Mouse (Mus musculus): ENCODE measurements around the gene Ddx39b. TPM values are rescaled to one million over a fixed set of nuclear protein-coding genes. Genes with fewer than 3 reads are reported as not detected.

The Ddx39b gene
- polyA plus RNA-seq, 1 experiment from 2014 or later, result 657 TPM

- peak overlapping the region; percentile 63 for H3K4me3 ChIP-seq (ENCODE audit: low read depth, low read length)
- DNase-seq (ENCODE audit: low spot score, missing footprints) (peak; percentile 96), ATAC-seq (ENCODE audit: low FRiP score) (peak; percentile 43)
- H3K9ac ChIP-seq (ENCODE audit: low read length), result peak overlapping the region; percentile 64
- H3K4me1 ChIP-seq (ENCODE audit: control insufficient read depth, insufficient read depth, low read length), result peaks cover 4% of the 10 kb centered on the region
- H3K9me3 ChIP-seq (ENCODE audit: control insufficient read depth, low read length), result no peaks in the 10 kb centered on the region
- WGBS, result under 1% methylated on average over 30 of the region's 31 CpGs
- no peak overlapping the region for H3K27ac ChIP-seq (ENCODE audit: low read depth, low read length)
- no peaks in the 10 kb centered on the region for H3K36me3 ChIP-seq (ENCODE audit: control insufficient read depth, insufficient read depth, low read length)
- H3K27me3 ChIP-seq (ENCODE audit: control insufficient read depth, insufficient read depth, low read length), result peaks cover 2% of the 10 kb centered on the region
- H3K4me2 ChIP-seq, result peak overlapping the region; percentile 88
Measured at GRCm38 (mm10) chr17:35263523-35263883, 22.0 kb downstream of the Ddx39b start.

- Histone ChIP-seq H3K4me3 (ENCODE audit: low read depth, low read length) (no peak overlapping the region), H3K9me3 (ENCODE audit: control insufficient read depth, low read length) (no peaks in the 10 kb centered on the region), H3K27ac (ENCODE audit: low read depth, low read length) (no peak overlapping the region), H3K27me3 (ENCODE audit: control insufficient read depth, insufficient read depth, low read length) (peaks cover 2% of the 10 kb centered on the region), H3K4me1 (ENCODE audit: control insufficient read depth, insufficient read depth, low read length) (peaks cover 4% of the 10 kb centered on the region), H3K4me2 (no peak overlapping the region), H3K36me3 (ENCODE audit: control insufficient read depth, insufficient read depth, low read length) (no peaks in the 10 kb centered on the region), H3K9ac (ENCODE audit: low read length) (no peak overlapping the region)
- 72% methylated on average over 1 of the region's 1 CpGs for WGBS
- ATAC-seq (ENCODE audit: low FRiP score), result no peak
- no peak for DNase-seq (ENCODE audit: low spot score, missing footprints)
Measured at GRCm38 (mm10) chr17:35267399-35268086, 26.0 kb downstream of the Ddx39b start.

GRCm38 (mm10) chr17:35269653-35270347, 28.3 kb downstream of the Ddx39b start:
- WGBS, result 25% methylated on average over 3 of the region's 3 CpGs
- no peak for ATAC-seq (ENCODE audit: low FRiP score)

GRCm38 (mm10) chr17:35272249-35272648, 30.7 kb downstream of the Ddx39b start:
- H3K36me3 ChIP-seq (ENCODE audit: control insufficient read depth, insufficient read depth, low read length), result no peaks in the 10 kb centered on the region
- H3K4me3 ChIP-seq (ENCODE audit: low read depth, low read length), result no peak overlapping the region
- ATAC-seq (ENCODE audit: low FRiP score), result no peak
- DNase-seq (ENCODE audit: low spot score, missing footprints), result no peak
- no peaks in the 10 kb centered on the region for H3K9me3 ChIP-seq (ENCODE audit: control insufficient read depth, low read length)
- no peak overlapping the region for H3K4me2 ChIP-seq
- H3K27ac ChIP-seq (ENCODE audit: low read depth, low read length), result no peak overlapping the region
- 70% methylated on average over 3 of the region's 3 CpGs for WGBS
- no peaks in the 10 kb centered on the region for H3K27me3 ChIP-seq (ENCODE audit: control insufficient read depth, insufficient read depth, low read length)
- no peaks in the 10 kb centered on the region for H3K4me1 ChIP-seq (ENCODE audit: control insufficient read depth, insufficient read depth, low read length)
- no peak overlapping the region for H3K9ac ChIP-seq (ENCODE audit: low read length)

More at GRCm38 (mm10) chr17:35269653-35270347, 28.3 kb downstream of the Ddx39b start:
- no peaks in the 10 kb centered on the region for H3K36me3 ChIP-seq (ENCODE audit: control insufficient read depth, insufficient read depth, low read length)
- no peaks in the 10 kb centered on the region for H3K27me3 ChIP-seq (ENCODE audit: control insufficient read depth, insufficient read depth, low read length)
- no peaks in the 10 kb centered on the region for H3K4me1 ChIP-seq (ENCODE audit: control insufficient read depth, insufficient read depth, low read length)
- DNase-seq (ENCODE audit: low spot score, missing footprints), result no peak
- no peak overlapping the region for H3K4me3 ChIP-seq (ENCODE audit: low read depth, low read length)
- H3K9ac ChIP-seq (ENCODE audit: low read length), result no peak overlapping the region
- no peaks in the 10 kb centered on the region for H3K9me3 ChIP-seq (ENCODE audit: control insufficient read depth, low read length)
- no peak overlapping the region for H3K27ac ChIP-seq (ENCODE audit: low read depth, low read length)
- H3K4me2 ChIP-seq, result no peak overlapping the region

GRCm38 (mm10) chr17:35274770-35275169, 33.2 kb downstream of the Ddx39b start:
- peak; percentile 61; the same call in 1 of the 2 replicates for ATAC-seq (ENCODE audit: low FRiP score)
- Histone ChIP-seq H3K4me2 (no peak overlapping the region), H3K4me3 (ENCODE audit: low read depth, low read length) (no peak overlapping the region), H3K27me3 (ENCODE audit: control insufficient read depth, insufficient read depth, low read length) (no peaks in the 10 kb centered on the region), H3K9ac (ENCODE audit: low read length) (no peak overlapping the region), H3K9me3 (ENCODE audit: control insufficient read depth, low read length) (no peaks in the 10 kb centered on the region), H3K4me1 (ENCODE audit: control insufficient read depth, insufficient read depth, low read length) (no peaks in the 10 kb centered on the region), H3K27ac (ENCODE audit: low read depth, low read length) (no peak overlapping the region), H3K36me3 (ENCODE audit: control insufficient read depth, insufficient read depth, low read length) (no peaks in the 10 kb centered on the region)
- WGBS, result 5% methylated on average over 11 of the region's 11 CpGs
- peak; percentile 99 for DNase-seq (ENCODE audit: low spot score, missing footprints)

- Histone ChIP-seq H3K27ac (ENCODE audit: low read depth, low read length) (no peak overlapping the region), H3K36me3 (ENCODE audit: control insufficient read depth, insufficient read depth, low read length) (no peaks in the 10 kb centered on the region), H3K4me3 (ENCODE audit: low read depth, low read length) (no peak overlapping the region), H3K27me3 (ENCODE audit: control insufficient read depth, insufficient read depth, low read length) (no peaks in the 10 kb centered on the region), H3K4me1 (ENCODE audit: control insufficient read depth, insufficient read depth, low read length) (no peaks in the 10 kb centered on the region), H3K4me2 (no peak overlapping the region), H3K9ac (ENCODE audit: low read length) (no peak overlapping the region), H3K9me3 (ENCODE audit: control insufficient read depth, low read length) (no peaks in the 10 kb centered on the region)
- WGBS, result 26% methylated on average over 13 of the region's 13 CpGs
- no peak for ATAC-seq (ENCODE audit: low FRiP score)
- no peak for DNase-seq (ENCODE audit: low spot score, missing footprints)
Measured at GRCm38 (mm10) chr17:35276304-35276864, 34.8 kb downstream of the Ddx39b start.

- no peak for DNase-seq (ENCODE audit: low spot score, missing footprints)
- H3K4me1 ChIP-seq (ENCODE audit: control insufficient read depth, insufficient read depth, low read length), result no peaks in the 10 kb centered on the region
- H3K9ac ChIP-seq (ENCODE audit: low read length), result no peak overlapping the region
- no peak overlapping the region for H3K27ac ChIP-seq (ENCODE audit: low read depth, low read length)
- 87% methylated on average over 8 of the region's 8 CpGs for WGBS
- H3K9me3 ChIP-seq (ENCODE audit: control insufficient read depth, low read length), result no peaks in the 10 kb centered on the region
- H3K4me3 ChIP-seq (ENCODE audit: low read depth, low read length), result no peak overlapping the region
- no peaks in the 10 kb centered on the region for H3K27me3 ChIP-seq (ENCODE audit: control insufficient read depth, insufficient read depth, low read length)
- no peak for ATAC-seq (ENCODE audit: low FRiP score)
- H3K4me2 ChIP-seq, result no peak overlapping the region
- H3K36me3 ChIP-seq (ENCODE audit: control insufficient read depth, insufficient read depth, low read length), result no peaks in the 10 kb centered on the region
Measured at GRCm38 (mm10) chr17:35278049-35278448, 36.5 kb downstream of the Ddx39b start.

GRCm38 (mm10) chr17:35278957-35279688, 37.6 kb downstream of the Ddx39b start:
- H3K9me3 ChIP-seq (ENCODE audit: control insufficient read depth, low read length), result no peaks in the 10 kb centered on the region
- H3K27me3 ChIP-seq (ENCODE audit: control insufficient read depth, insufficient read depth, low read length), result no peaks in the 10 kb centered on the region
- H3K9ac ChIP-seq (ENCODE audit: low read length), result no peak overlapping the region
- 85% methylated on average over 13 of the region's 13 CpGs for WGBS
- no peak overlapping the region for H3K4me2 ChIP-seq
- H3K27ac ChIP-seq (ENCODE audit: low read depth, low read length), result no peak overlapping the region
- ATAC-seq (ENCODE audit: low FRiP score) (no peak), DNase-seq (ENCODE audit: low spot score, missing footprints) (no peak)
- H3K4me3 ChIP-seq (ENCODE audit: low read depth, low read length), result no peak overlapping the region
- no peaks in the 10 kb centered on the region for H3K4me1 ChIP-seq (ENCODE audit: control insufficient read depth, insufficient read depth, low read length)
- H3K36me3 ChIP-seq (ENCODE audit: control insufficient read depth, insufficient read depth, low read length), result no peaks in the 10 kb centered on the region

- WGBS, result 80% methylated on average over 3 of the region's 3 CpGs
- Histone ChIP-seq H3K4me2 (no peak overlapping the region), H3K9ac (ENCODE audit: low read length) (no peak overlapping the region), H3K9me3 (ENCODE audit: control insufficient read depth, low read length) (no peaks in the 10 kb centered on the region), H3K4me1 (ENCODE audit: control insufficient read depth, insufficient read depth, low read length) (no peaks in the 10 kb centered on the region), H3K36me3 (ENCODE audit: control insufficient read depth, insufficient read depth, low read length) (no peaks in the 10 kb centered on the region), H3K4me3 (ENCODE audit: low read depth, low read length) (no peak overlapping the region), H3K27ac (ENCODE audit: low read depth, low read length) (no peak overlapping the region), H3K27me3 (ENCODE audit: control insufficient read depth, insufficient read depth, low read length) (no peaks in the 10 kb centered on the region)
- DNase-seq (ENCODE audit: low spot score, missing footprints), result no peak
- ATAC-seq (ENCODE audit: low FRiP score), result no peak
Measured at GRCm38 (mm10) chr17:35280276-35280675, 38.7 kb downstream of the Ddx39b start.
